Mouse (Mus musculus): Measurements from ENCODE around the gene Cdk8. TPM values are rescaled to one million over a fixed set of nuclear protein-coding genes. Genes with fewer than 3 reads are reported as not detected.

Cdk8 gene
- total and polyA plus RNA-seq, 3 experiments: 139 to 745 (median 154) TPM

- peaks cover 0 to 53% of the 10 kb centered on the region in 2 experiments; a peak in 2 of 4 replicates for H3K36me3 ChIP-seq (ENCODE audit: control insufficient read depth in 1 of 2, insufficient read depth in 2 of 2, low read length in 2 of 2)
- no peaks in the 10 kb centered on the region for H3K27me3 ChIP-seq (ENCODE audit: control insufficient read depth in 1 of 2, insufficient read depth in 2 of 2, low read length in 2 of 2)
- H3K9me3 ChIP-seq (replicated peaks; ENCODE audit: insufficient read depth, low read length): no peaks in the 10 kb centered on the region
- H3K27ac ChIP-seq (ENCODE audit: control insufficient read depth, low read depth, low read length): no peak overlapping the region
- no peak overlapping the region for H3K9ac ChIP-seq (ENCODE audit: control insufficient read depth, low read depth, low read length, poor library complexity, severe bottlenecking)
- no peak for DNase-seq (ENCODE audit: low read depth, low spot score)
- TF ChIP-seq HCFC1 (IDR thresholded peaks at IDR 0.05; ENCODE audit: low read depth, low read length) (no peak), MXI1 (IDR thresholded peaks at IDR 0.05; ENCODE audit: low read depth, low read length) (no peak), RCOR1 (IDR thresholded peaks at IDR 0.05; ENCODE audit: low read depth, low read length) (no peak), CHD1 (IDR thresholded peaks at IDR 0.05; ENCODE audit: low read depth, low read length) (no peak), MEF2A (IDR thresholded peaks at IDR 0.05; ENCODE audit: extremely low read depth, insufficient replicate concordance, low read depth, low read length, poor library complexity, severe bottlenecking) (no peak), GABPA (IDR thresholded peaks at IDR 0.05; ENCODE audit: low read depth, low read length) (no peak), MAX (IDR thresholded peaks at IDR 0.05; ENCODE audit: low read length) (no peak), KAT2A (conservative IDR thresholded peaks at IDR 0.05; ENCODE audit: low read depth, low read length) (no peak), E2F4 (IDR thresholded peaks at IDR 0.05; ENCODE audit: borderline replicate concordance, low read depth, low read length) (no peak), TAL1 (IDR thresholded peaks at IDR 0.05; ENCODE audit: low read length) (no peak), CTCF (IDR thresholded peaks at IDR 0.05 in 2 of 3, conservative IDR thresholded peaks at IDR 0.05 in 1 of 3; ENCODE audit: control insufficient read depth in 1 of 3, insufficient read depth in 1 of 3, low read depth in 2 of 3, low read length in 3 of 3, poor library complexity in 1 of 3, severe bottlenecking in 1 of 3) (no peak), ZC3H11A (IDR thresholded peaks at IDR 0.05; ENCODE audit: low read depth, low read length) (no peak)
- H3K4me1 ChIP-seq (ENCODE audit: control insufficient read depth in 1 of 2, insufficient read depth in 2 of 2, low read length in 2 of 2): no peaks in the 10 kb centered on the region
- H3K4me3 ChIP-seq (ENCODE audit: control insufficient read depth in 1 of 2, insufficient read depth in 1 of 2, low read depth in 2 of 2, low read length in 2 of 2): no peak overlapping the region
- H3K79me2 ChIP-seq (ENCODE audit: control insufficient read depth, insufficient read depth, low read length, poor library complexity): peaks cover 9% of the 10 kb centered on the region
Observed at GRCm38 (mm10) chr5:146270593-146270992, 39.6 kb downstream of the Cdk8 start.

- no peak for DNase-seq (ENCODE audit: low read depth, low spot score)
- no peak overlapping the region for H3K4me3 ChIP-seq (ENCODE audit: control insufficient read depth in 1 of 2, insufficient read depth in 1 of 2, low read depth in 2 of 2, low read length in 2 of 2)
- H3K27ac ChIP-seq (ENCODE audit: control insufficient read depth, low read depth, low read length): no peak overlapping the region
- peaks cover 8% of the 10 kb centered on the region for H3K79me2 ChIP-seq (ENCODE audit: control insufficient read depth, insufficient read depth, low read length, poor library complexity)
- peaks cover 0 to 53% of the 10 kb centered on the region in 2 experiments; a peak in 2 of 4 replicates for H3K36me3 ChIP-seq (ENCODE audit: control insufficient read depth in 1 of 2, insufficient read depth in 2 of 2, low read length in 2 of 2)
- no peaks in the 10 kb centered on the region for H3K9me3 ChIP-seq (replicated peaks; ENCODE audit: insufficient read depth, low read length)
- TF ChIP-seq CHD2 (IDR thresholded peaks at IDR 0.05; ENCODE audit: low read length): no peak
- TF ChIP-seq GABPA (IDR thresholded peaks at IDR 0.05; ENCODE audit: low read depth, low read length): no peak
- TF ChIP-seq HCFC1 (IDR thresholded peaks at IDR 0.05; ENCODE audit: low read depth, low read length): no peak
- no peak for TF ChIP-seq ZKSCAN1 (IDR thresholded peaks at IDR 0.05; ENCODE audit: low read depth, low read length)
- no peak for TF ChIP-seq MAX (IDR thresholded peaks at IDR 0.05; ENCODE audit: low read length)
- no peak for TF ChIP-seq RAD21 (IDR thresholded peaks at IDR 0.05; ENCODE audit: low read depth, low read length)
- H3K4me1 ChIP-seq (ENCODE audit: control insufficient read depth in 1 of 2, insufficient read depth in 2 of 2, low read length in 2 of 2): no peaks in the 10 kb centered on the region
- H3K27me3 ChIP-seq (ENCODE audit: control insufficient read depth in 1 of 2, insufficient read depth in 2 of 2, low read length in 2 of 2): no peaks in the 10 kb centered on the region
- H3K9ac ChIP-seq (ENCODE audit: control insufficient read depth, low read depth, low read length, poor library complexity, severe bottlenecking): no peak overlapping the region
Observed at GRCm38 (mm10) chr5:146271662-146272061, 40.6 kb downstream of the Cdk8 start.

Data from MEL (cell line).